Mouse (Mus musculus) gastrocnemius, postnatal 25 days (tissue): Measurements from ENCODE around the gene Smim17. TPM values are rescaled to one million over a fixed set of nuclear protein-coding genes. Genes with fewer than 3 reads are reported as not detected.
"Not testable (repeated sequence)": the region's sequence is repeated elsewhere in the genome, so short reads cannot be mapped to it uniquely, and the experiment has no call there.

ENCODE experiments used
- DNase-seq: peaks from one replicate; pipeline ENCODE4 v3.0.0; 2022
- total RNA-seq, 2 experiments: library from RNA; stranded (reverse); gene quantifications; 1 replicate in 1 of 2; 2 replicates in 1 of 2; pipeline ENCODE4 v1.2.3; 2021

Gene Smim17
- total RNA-seq, 2 experiments from 2014 or later: 0.31 to 0.46 TPM

DNA sequence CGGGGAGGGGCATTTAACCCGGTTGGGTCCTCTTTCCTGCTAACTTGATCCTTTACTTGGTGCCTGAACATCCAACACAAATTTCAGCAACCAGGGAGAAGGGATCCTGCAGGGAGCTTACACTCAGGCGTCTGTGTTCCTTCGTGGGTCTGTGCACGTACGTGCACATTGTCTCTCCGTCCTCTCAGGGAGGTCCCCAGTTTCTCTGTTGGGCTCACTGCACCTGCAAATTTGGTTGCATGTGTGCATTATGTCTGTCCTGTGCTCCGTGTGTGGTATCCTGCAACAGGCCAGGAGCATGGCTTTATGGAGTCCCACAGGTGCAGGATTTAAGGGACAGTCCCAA, 16.9 kb downstream of the Smim17 start:
- DNase-seq: no peak

DNA sequence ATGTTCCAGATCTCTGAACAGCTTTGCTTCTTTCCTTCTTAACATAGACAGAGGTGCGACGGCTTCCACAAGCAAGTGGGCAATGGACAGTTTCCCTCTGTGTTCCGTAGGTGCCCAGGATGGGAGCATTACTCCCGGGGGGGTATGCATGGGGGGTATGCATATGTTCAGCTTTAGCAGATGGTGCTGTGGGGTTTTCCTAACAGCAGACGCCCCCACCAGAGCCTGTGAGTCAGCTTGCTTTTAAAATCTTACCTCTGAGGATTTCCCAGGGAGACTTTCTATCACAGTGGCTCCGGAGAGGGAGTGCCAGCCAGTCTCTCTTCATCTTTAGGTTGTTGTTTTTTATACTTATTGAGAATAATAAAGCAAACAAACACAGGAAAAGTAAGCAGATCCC, 21.4 kb downstream of the Smim17 start:
- no peak for DNase-seq

DNA sequence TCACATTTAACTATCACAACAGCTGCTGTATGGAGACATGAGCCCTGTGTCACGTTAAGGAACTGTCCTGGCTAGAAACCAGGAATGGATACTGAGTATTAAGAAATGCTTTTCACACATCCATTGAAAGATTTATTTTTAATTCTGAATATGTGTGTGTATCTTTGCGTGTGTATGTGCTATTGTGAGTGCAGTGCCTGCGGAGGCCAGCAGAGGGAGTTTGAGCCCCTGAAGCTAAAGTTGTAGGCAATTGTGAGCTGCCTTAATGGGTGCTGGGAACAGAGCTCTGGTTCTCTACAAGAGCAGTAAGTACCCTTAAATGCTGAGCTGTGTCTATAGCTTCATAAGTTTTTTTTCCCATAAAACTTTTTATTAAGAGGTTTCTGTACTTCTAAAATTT, 30.9 kb downstream of the Smim17 start:
- DNase-seq: no peak

GRCm38 (mm10) chr7:6430342-6430741, 31.8 kb downstream of the Smim17 start:
- no peak for DNase-seq

DNA sequence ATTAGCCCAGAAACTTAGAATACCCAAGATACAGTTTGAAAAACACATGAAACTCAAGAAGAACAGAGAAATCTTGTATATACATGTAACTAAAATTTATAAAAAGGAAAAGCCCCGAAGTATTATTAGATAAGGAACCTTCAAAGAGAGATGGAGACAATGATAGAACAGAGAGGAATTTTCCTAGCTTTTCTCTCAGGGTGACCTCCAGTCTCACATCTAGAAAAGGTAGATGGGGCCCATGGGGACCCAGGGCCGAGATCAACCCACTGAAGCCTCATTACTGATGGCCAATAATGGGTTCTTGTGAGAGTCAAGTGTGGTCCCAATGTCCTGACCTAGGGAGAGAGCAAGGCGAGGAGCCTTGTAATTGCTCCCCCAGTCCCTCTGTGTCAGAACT, 39.9 kb downstream of the Smim17 start, which contains the start of gene Olfr1344:
TSS of gene Olfr1344 (plus strand) at position 301 of the 400 bp plus-strand sequence.
- DNase-seq: no peak

DNA sequence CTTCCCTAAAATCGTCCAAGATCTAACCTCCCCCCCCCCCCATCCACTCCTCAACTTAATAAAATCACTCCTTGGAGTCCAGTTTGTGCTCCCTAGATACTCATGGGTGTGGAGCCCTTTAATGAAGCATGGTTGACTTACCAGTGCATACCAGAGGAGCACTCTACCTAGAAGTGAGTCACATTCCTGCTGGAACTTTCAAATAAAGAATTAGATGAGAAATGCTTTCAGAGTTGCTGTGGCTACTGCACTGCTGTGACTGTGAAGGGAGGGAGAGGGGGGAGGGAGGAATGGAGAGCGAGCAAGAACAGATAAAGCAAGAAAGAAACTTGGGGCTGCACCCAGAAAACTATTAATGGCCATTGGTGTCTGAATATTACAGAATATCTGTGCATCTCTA, 42.7 kb downstream of the Smim17 start:
- no peak for DNase-seq

DNA sequence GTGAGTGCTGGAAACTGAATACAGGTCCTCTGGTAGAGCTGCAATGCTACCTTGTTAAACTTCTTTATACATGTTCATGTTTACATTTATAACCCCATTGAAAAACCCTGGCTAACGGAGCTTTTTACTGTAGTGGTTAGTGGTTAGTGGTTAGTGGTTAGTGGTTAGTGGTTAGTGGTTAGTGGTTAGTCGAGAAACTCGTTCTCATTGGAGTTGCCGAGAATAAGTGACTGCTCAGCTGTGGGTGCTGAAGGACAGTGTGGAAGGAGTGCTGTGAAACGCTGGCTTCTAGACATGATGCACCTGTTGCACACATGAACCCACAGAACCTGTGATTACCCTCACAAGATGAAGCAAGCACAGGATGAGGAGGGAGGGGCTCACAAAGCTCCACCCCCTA, 49.3 kb downstream of the Smim17 start:
- no peak for DNase-seq

- DNase-seq: no peak
These were observed 57.4 kb downstream of the Smim17 start, which contains the start of gene Olfr1336 for GRCm38 (mm10) chr7:6455868-6456267. Gene Olfr1336 (plus strand): TSS chr7:6456168.

DNA sequence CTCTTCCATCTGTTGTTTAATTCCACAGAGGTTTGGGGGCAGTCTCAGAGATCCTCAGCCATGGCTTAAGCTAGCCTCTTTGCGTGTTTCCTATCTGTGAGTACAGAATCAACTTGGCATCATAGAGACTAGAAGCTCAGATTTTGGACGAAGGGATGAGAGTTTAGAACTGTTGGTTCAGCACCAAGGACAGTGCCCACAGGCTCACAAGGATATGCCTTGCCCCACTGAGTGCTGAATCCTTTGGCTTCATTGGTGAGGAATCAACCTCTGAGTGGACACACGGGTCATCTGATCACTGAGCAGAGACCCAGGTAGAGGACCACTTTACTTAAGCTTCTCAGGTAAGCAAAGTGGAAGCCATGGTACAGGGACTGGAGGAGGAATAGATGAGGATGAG, 57.9 kb downstream of the Smim17 start:
- DNase-seq: no peak

- DNase-seq: no peak
These were observed 68.4 kb downstream of the Smim17 start, which contains the start of gene Olfr1346 for GRCm38 (mm10) chr7:6466951-6467350. Gene Olfr1346 (plus strand): TSS chr7:6467101.

DNA sequence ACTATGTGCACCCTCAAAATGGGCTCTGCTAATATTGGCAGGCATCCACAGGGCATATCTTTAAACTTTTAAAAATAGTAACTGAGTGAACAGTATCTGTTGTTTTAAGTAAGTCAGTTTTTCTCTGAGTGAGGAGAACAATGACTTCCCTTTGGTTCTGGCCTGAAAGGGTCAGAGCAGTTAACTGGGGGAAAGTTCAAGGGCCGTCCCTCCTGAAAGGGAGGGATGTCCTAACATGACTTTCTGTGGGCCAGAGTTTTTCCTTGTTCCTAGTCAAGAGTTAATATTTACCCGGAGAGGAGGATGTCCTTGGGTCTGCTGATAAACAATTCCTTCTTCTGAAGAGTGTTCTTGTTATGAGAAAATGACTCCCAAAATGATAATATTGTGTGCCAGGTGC, 79.1 kb downstream of the Smim17 start:
- not testable (repeated sequence) for DNase-seq

Other genes starting within 250 kb of the Smim17 start
- gene Zfp787, start 242.7 kb upstream of the Smim17 start, total RNA-seq: 10 to 100 TPM; 27.3 to 30.7 TPM
- 1 to 10 TPM; 4.0 to 7.6 TPM for gene Zfp444, start 226.5 kb upstream of the Smim17 start, total RNA-seq
- gene Galp, start 201.6 kb upstream of the Smim17 start, total RNA-seq: not detected
- gene Zscan5b, start 176.4 kb upstream of the Smim17 start, total RNA-seq: not detected
- not detected for gene Epp13, start 146.0 kb upstream of the Smim17 start, total RNA-seq
- 1 to 10 TPM; 2.7 to 3.8 TPM for gene Zfp667, start 112.1 kb upstream of the Smim17 start, total RNA-seq
- gene Zfp583, start 67.4 kb upstream of the Smim17 start, total RNA-seq: 1 to 10 TPM in 1 of 2 experiments, under 1 TPM in 1; 0.41 to 1.0 TPM
- gene Gm3854, start 55.0 kb upstream of the Smim17 start, total RNA-seq: under 1 TPM; 0.16 to 0.23 TPM
- 1 to 10 TPM; 1.4 to 2.0 TPM for gene Zfp78, start 35.4 kb upstream of the Smim17 start, total RNA-seq
- gene Zfp28, start 15.4 kb upstream of the Smim17 start, total RNA-seq: 1 to 10 TPM; 1.1 to 1.9 TPM
- gene Gm20715, start 11.6 kb downstream of the Smim17 start, total RNA-seq: not detected
- gene Olfr1344, start 40.0 kb downstream of the Smim17 start, total RNA-seq: not detected
- gene Olfr1336, start 57.5 kb downstream of the Smim17 start, total RNA-seq: not detected
- not detected for gene Olfr1346, start 68.4 kb downstream of the Smim17 start, total RNA-seq
- not detected for gene Olfr5, start 88.2 kb downstream of the Smim17 start, total RNA-seq
- not detected for gene Olfr1347, start 101.0 kb downstream of the Smim17 start, total RNA-seq
- gene Olfr1348, start 110.0 kb downstream of the Smim17 start, total RNA-seq: not detected
- not detected for gene Olfr1349, start 124.2 kb downstream of the Smim17 start, total RNA-seq
- gene Olfr1350, start 166.1 kb downstream of the Smim17 start, total RNA-seq: not detected